Mouse (Mus musculus) thymus, adult 2 months (tissue): ENCODE measurements around the gene Wdr63. TPM values are rescaled to one million over a fixed set of nuclear protein-coding genes. Genes with fewer than 3 reads are reported as not detected.

Experiments used
- DNase-seq: peaks from one replicate; pipeline ENCODE4 v3.0.0; 2021
- H3K27ac ChIP-seq: fragments of 200-500 bp; 2 replicates; pipeline ENCODE4 v1.5.1; 2012; ENCODE audit warnings: low read length, control low read depth; ENCODE audit not compliant: control insufficient read depth, insufficient read depth
- H3K27me3 ChIP-seq: fragments of 200-500 bp; 2 replicates; pipeline ENCODE4 v1.6.1; 2012; ENCODE audit warnings: mild to moderate bottlenecking, low read length, moderate library complexity, mixed read lengths; ENCODE audit not compliant: control insufficient read depth, insufficient read depth
- H3K36me3 ChIP-seq: fragments of 200-500 bp; 2 replicates; pipeline ENCODE4 v1.6.1; 2012; ENCODE audit warnings: mild to moderate bottlenecking, low read length, moderate library complexity; ENCODE audit not compliant: control insufficient read depth, insufficient read depth
- H3K4me1 ChIP-seq: fragments of 200-500 bp; replicated peaks from 2 replicates; pipeline ENCODE4 v1.6.1; 2012; ENCODE audit warnings: low read length; ENCODE audit not compliant: control insufficient read depth, insufficient read depth
- H3K4me3 ChIP-seq: fragments of 200-500 bp; 2 replicates; pipeline ENCODE4 v1.5.1; 2012; ENCODE audit warnings: mild to moderate bottlenecking, low read length, control low read depth, moderate library complexity; ENCODE audit not compliant: control insufficient read depth, insufficient read depth
- CTCF ChIP-seq: fragments of 200-500 bp; IDR thresholded peaks from 2 replicates; pipeline ENCODE4 v1.5.1; 2012; ENCODE audit warnings: mild to moderate bottlenecking, control low read depth, low read length, moderate library complexity, borderline replicate concordance; ENCODE audit not compliant: control insufficient read depth, poor library complexity, insufficient read depth; ENCODE audit errors: extremely low read depth
- POLR2A ChIP-seq: fragments of 200-500 bp; IDR thresholded peaks from 2 replicates; pipeline ENCODE4 v1.6.1; 2012; ENCODE audit warnings: mild to moderate bottlenecking, low read length, control low read depth, moderate library complexity; ENCODE audit not compliant: control insufficient read depth, poor library complexity, insufficient read depth; ENCODE audit errors: extremely low read depth
- WGBS: fragments of 180-500 bp; shearing (Covaris S2); methylation state at CpG from one replicate; pipeline ENCODE4 v1.1.7; 2018; 5-methylcytosine and 5-hydroxymethylcytosine counted together
- polyA plus RNA-seq: library from polyadenylated mRNA; depleted of rRNA; stranded (reverse); fragments of >200 nt; gene quantifications from 2 replicates; pipeline ENCODE4 v1.2.3, GENCODE M21; 2012

The Wdr63 gene
- polyA plus RNA-seq, 1 experiment: 0.03 TPM

GRCm38 (mm10) chr3:146032976-146033375 is 75.0 kb downstream of the Wdr63 start:
- no peaks in the 10 kb centered on the region for H3K36me3 ChIP-seq
- peaks cover 4% of the 10 kb centered on the region; the same call in 1 of the 2 replicates for H3K4me1 ChIP-seq
- no peak overlapping the region for H3K27ac ChIP-seq
- H3K27me3 ChIP-seq: no peaks in the 10 kb centered on the region
- no peak for DNase-seq
- no peak for TF ChIP-seq POLR2A
- TF ChIP-seq CTCF: no peak
- 94% methylated on average over 5 of the region's 5 CpGs for WGBS
- H3K4me3 ChIP-seq: no peak overlapping the region

DNA sequence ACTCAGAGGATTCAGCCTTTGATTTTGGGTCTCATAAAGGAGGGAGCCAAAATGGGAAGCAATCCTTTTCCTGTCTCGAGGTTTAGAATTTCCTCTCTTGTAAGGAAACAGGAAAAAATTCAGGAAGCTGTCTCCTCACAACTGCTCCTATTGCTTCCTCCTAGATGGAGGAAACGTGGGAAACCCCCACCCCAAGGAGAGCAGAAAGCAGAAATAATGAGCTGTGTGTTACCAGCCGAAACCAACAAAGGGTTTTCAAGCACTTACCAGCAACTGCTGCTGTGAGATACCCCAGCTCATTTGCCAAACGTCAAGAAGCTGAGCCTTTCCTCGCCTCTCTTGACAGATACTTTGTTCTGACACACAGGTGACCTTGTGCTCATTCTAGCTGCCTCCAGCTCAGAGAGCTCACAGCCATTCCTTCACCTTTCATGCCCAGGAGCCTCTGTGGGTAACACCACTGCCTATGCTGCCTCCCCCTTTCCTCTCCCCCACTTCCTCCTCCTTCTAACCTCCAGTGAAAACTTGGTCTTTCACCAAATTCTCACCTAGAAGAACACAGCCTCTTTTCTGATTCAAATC is 77.6 kb downstream of the Wdr63 start:
- H3K27me3 ChIP-seq: no peaks in the 10 kb centered on the region
- no peak for TF ChIP-seq CTCF
- TF ChIP-seq POLR2A: no peak
- no peaks in the 10 kb centered on the region for H3K36me3 ChIP-seq
- no peak overlapping the region for H3K4me3 ChIP-seq
- peaks cover 4% of the 10 kb centered on the region; the same call in 1 of the 2 replicates for H3K4me1 ChIP-seq
- DNase-seq: no peak
- WGBS: 15% methylated on average over 5 of the region's 5 CpGs
- H3K27ac ChIP-seq: no peak overlapping the region

GRCm38 (mm10) chr3:146029234-146029633 is 78.7 kb downstream of the Wdr63 start:
- H3K27me3 ChIP-seq: no peaks in the 10 kb centered on the region
- 86% methylated on average over 3 of the region's 3 CpGs for WGBS
- H3K4me3 ChIP-seq: no peak overlapping the region
- peaks cover 4% of the 10 kb centered on the region; the same call in 1 of the 2 replicates for H3K4me1 ChIP-seq
- H3K36me3 ChIP-seq: no peaks in the 10 kb centered on the region
- H3K27ac ChIP-seq: no peak overlapping the region
- no peak for DNase-seq
- TF ChIP-seq POLR2A (no peak), CTCF (no peak)

DNA sequence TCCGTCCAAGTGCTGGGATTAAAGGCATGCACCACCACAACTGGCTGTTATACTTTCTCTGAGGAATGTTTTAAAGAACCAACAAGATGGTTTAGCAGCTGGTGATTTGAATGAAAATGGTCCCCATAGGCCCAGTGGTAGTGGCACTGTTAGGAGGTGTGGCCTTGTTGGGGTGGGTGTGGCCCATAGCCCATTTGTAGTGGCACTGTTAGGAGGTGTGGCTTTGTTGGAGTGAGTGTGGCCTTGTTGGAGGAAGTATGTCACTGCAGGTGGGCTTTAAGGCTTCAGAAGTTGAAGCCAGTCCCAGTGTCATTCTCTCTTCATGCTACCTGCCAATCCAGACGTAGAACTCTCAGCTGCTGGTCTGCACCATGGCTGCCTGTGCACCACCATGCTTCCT is 79.5 kb downstream of the Wdr63 start:
- WGBS: 93% methylated on average over 2 of the region's 2 CpGs
- peaks cover 4% of the 10 kb centered on the region; the same call in 1 of the 2 replicates for H3K4me1 ChIP-seq
- H3K4me3 ChIP-seq: no peak overlapping the region
- no peak for DNase-seq
- H3K27ac ChIP-seq: no peak overlapping the region
- TF ChIP-seq POLR2A (no peak), CTCF (no peak)
- no peaks in the 10 kb centered on the region for H3K27me3 ChIP-seq
- no peaks in the 10 kb centered on the region for H3K36me3 ChIP-seq

DNA sequence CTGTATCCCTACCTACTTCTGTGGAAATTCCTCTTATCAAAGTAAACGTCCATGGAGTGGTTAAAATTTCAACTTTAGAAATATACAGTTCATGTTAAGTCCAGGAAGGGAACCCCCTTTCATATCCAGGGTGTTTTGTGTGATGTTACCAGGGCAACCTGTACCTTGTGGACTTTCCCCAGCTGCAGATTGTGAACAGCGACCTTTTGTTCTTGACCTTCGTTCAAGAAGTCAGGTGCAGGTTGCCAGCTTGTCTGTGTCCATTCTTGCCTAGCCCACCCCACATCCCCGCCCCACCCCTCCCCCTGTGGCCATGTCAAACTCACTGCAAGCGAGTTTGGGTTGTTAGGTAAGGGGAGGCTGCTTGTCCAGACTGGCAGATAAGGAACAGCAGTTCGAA is 80.8 kb downstream of the Wdr63 start:
- WGBS: 70% methylated on average over 6 of the region's 6 CpGs

DNA sequence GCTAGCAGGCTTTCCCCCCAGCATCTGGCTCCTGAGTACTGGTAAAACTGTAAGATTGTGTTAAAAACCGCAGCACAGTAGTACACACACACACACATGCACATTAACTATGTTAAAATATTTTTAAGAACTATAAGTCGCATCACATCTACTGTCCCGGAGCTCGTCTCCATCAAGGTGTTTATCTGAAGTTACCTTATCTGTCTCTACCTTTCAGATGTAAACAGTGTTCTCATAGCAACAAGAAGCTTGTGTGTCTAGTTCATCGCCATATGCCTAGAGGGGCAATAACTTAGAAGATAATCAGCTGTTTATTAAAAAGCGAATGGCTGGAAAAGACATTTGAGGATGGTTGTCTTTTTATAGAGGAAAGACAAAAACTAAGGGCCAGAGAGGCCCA is 82.4 kb downstream of the Wdr63 start:
- peaks cover 3% of the 10 kb centered on the region; the same call in 1 of the 2 replicates for H3K4me1 ChIP-seq
- WGBS: 96% methylated on average over 6 of the region's 6 CpGs
- H3K27ac ChIP-seq: no peak overlapping the region
- no peaks in the 10 kb centered on the region for H3K36me3 ChIP-seq
- no peaks in the 10 kb centered on the region for H3K27me3 ChIP-seq
- no peak for DNase-seq
- H3K4me3 ChIP-seq: no peak overlapping the region
- TF ChIP-seq POLR2A (no peak), CTCF (no peak)

More for the DNA sequence above, 80.8 kb downstream of the Wdr63 start:
- no peak overlapping the region for H3K27ac ChIP-seq
- no peaks in the 10 kb centered on the region for H3K27me3 ChIP-seq
- H3K4me3 ChIP-seq: no peak overlapping the region
- TF ChIP-seq CTCF (no peak), POLR2A (no peak)
- DNase-seq: no peak
- no peaks in the 10 kb centered on the region for H3K36me3 ChIP-seq
- peaks cover 4% of the 10 kb centered on the region; the same call in 1 of the 2 replicates for H3K4me1 ChIP-seq

DNA sequence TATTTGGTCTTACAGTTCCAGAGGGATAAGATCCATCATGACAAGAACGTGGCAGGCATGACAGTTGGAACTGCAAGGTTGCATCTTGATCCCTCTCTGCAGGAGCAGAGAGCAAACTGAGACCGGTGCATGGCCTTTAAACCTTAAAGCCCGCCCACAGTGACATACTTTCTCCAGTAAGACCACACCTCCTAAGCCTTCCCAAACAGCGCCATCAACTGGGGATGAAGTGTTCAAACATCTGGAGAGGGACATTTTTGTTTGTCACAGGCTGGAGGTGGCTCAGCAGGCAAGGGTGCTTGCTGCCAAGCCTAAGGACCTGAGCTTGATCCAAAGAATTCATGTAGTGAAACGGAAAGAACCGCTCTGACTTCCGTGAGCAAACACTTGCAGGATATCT is 83.2 kb downstream of the Wdr63 start:
- Histone ChIP-seq H3K27me3 (no peaks in the 10 kb centered on the region), H3K4me1 (no peaks in the 10 kb centered on the region), H3K36me3 (no peaks in the 10 kb centered on the region), H3K4me3 (no peak overlapping the region), H3K27ac (no peak overlapping the region)
- DNase-seq: no peak
- no peak for TF ChIP-seq CTCF
- TF ChIP-seq POLR2A: no peak
- 96% methylated on average over 7 of the region's 7 CpGs for WGBS

GRCm38 (mm10) chr3:146022232-146022631 is 85.7 kb downstream of the Wdr63 start:
- no peaks in the 10 kb centered on the region for H3K36me3 ChIP-seq
- no peaks in the 10 kb centered on the region for H3K4me1 ChIP-seq
- no peak for DNase-seq
- H3K27ac ChIP-seq: no peak overlapping the region
- H3K27me3 ChIP-seq: no peaks in the 10 kb centered on the region
- no peak overlapping the region for H3K4me3 ChIP-seq
- no peak for TF ChIP-seq POLR2A
- TF ChIP-seq CTCF: no peak
- 93% methylated on average over 9 of the region's 9 CpGs for WGBS
